Mouse (Mus musculus): Measurements from ENCODE around the gene Car10.

Car10 gene

GRCm38 (mm10) chr11:93434997-93435915, 337.4 kb downstream of the Car10 start:
- 48% methylated on average over 4 of the region's 4 CpGs for WGBS

- WGBS, result 60% methylated on average over 2 of the region's 2 CpGs
These were observed 339.1 kb downstream of the Car10 start for GRCm38 (mm10) chr11:93436892-93437291.

- WGBS, result 62% methylated on average over 1 of the region's 1 CpGs
These were observed 342.6 kb downstream of the Car10 start for GRCm38 (mm10) chr11:93440466-93440865.

GRCm38 (mm10) chr11:93443777-93444176, 345.9 kb downstream of the Car10 start:
- WGBS, result 87% methylated on average over 2 of the region's 2 CpGs

- 81% methylated on average over 8 of the region's 8 CpGs for WGBS
These were observed 346.9 kb downstream of the Car10 start for GRCm38 (mm10) chr11:93444741-93445140.

GRCm38 (mm10) chr11:93447566-93447965, 349.7 kb downstream of the Car10 start:
- 55% methylated on average over 3 of the region's 3 CpGs for WGBS

- 72% methylated on average over 12 of the region's 12 CpGs for WGBS
These were observed 350.7 kb downstream of the Car10 start for GRCm38 (mm10) chr11:93448290-93449256.

- WGBS, result 89% methylated on average over 7 of the region's 7 CpGs
These were observed 352.7 kb downstream of the Car10 start for GRCm38 (mm10) chr11:93450535-93450934.

GRCm38 (mm10) chr11:93466221-93466620, 368.4 kb downstream of the Car10 start:
- 49% methylated on average over 4 of the region's 4 CpGs for WGBS

- WGBS, result 69% methylated on average over 3 of the region's 3 CpGs
These were observed 369.9 kb downstream of the Car10 start for GRCm38 (mm10) chr11:93467711-93468110.

- WGBS, result 48% methylated on average over 7 of the region's 7 CpGs
These were observed 372.9 kb downstream of the Car10 start for GRCm38 (mm10) chr11:93470771-93471170.

GRCm38 (mm10) chr11:93471573-93472179, 373.8 kb downstream of the Car10 start:
- WGBS, result 13% methylated on average over 10 of the region's 10 CpGs

- WGBS, result 87% methylated on average over 4 of the region's 4 CpGs
These were observed 386.8 kb downstream of the Car10 start for GRCm38 (mm10) chr11:93484661-93485060.

- 61% methylated on average over 1 of the region's 1 CpGs for WGBS
These were observed 389.2 kb downstream of the Car10 start for GRCm38 (mm10) chr11:93487021-93487420.

GRCm38 (mm10) chr11:93487913-93488604, 390.2 kb downstream of the Car10 start:
- WGBS, result 47% methylated on average over 3 of the region's 3 CpGs

- WGBS, result 60% methylated on average over 11 of the region's 11 CpGs
These were observed 392.5 kb downstream of the Car10 start for GRCm38 (mm10) chr11:93490211-93490820.

GRCm38 (mm10) chr11:93497896-93498295, 400.1 kb downstream of the Car10 start:
- WGBS, result 50% methylated on average over 6 of the region's 6 CpGs

GRCm38 (mm10) chr11:93500442-93500841, 402.6 kb downstream of the Car10 start:
- 65% methylated on average over 4 of the region's 4 CpGs for WGBS

GRCm38 (mm10) chr11:93501671-93502070, 403.8 kb downstream of the Car10 start:
- WGBS, result 78% methylated on average over 5 of the region's 5 CpGs

GRCm38 (mm10) chr11:93502864-93503263, 405.0 kb downstream of the Car10 start:
- 70% methylated on average over 3 of the region's 3 CpGs for WGBS

- WGBS, result 33% methylated on average over 2 of the region's 2 CpGs
These were observed 405.6 kb downstream of the Car10 start for GRCm38 (mm10) chr11:93503469-93503868.

Measured in cerebral cortex, adult 2 months (tissue).